Mouse (Mus musculus): ENCODE measurements around the gene Krt14. TPM values are rescaled to one million over a fixed set of nuclear protein-coding genes. Genes with fewer than 3 reads are reported as not detected.
A peak's percentile ranks its signal among the peaks of the same experiment; 100 is the strongest.

Krt14 gene
- total and polyA plus RNA-seq, 2 experiments, result not detected

GRCm38 (mm10) chr11:100178307-100178706 lies 29.0 kb downstream of the Krt14 start:
- Histone ChIP-seq H3K4me3 (ENCODE audit: insufficient read depth, low read depth, low read length) (no peak overlapping the region), H3K36me3 (ENCODE audit: control insufficient read depth, insufficient read depth, low read length) (no peaks in the 10 kb centered on the region), H3K79me2 (ENCODE audit: control insufficient read depth, insufficient read depth, low read length) (no peaks in the 10 kb centered on the region), H3K4me1 (ENCODE audit: control insufficient read depth, insufficient read depth, low read length) (no peaks in the 10 kb centered on the region), H3K27ac (replicated peaks; ENCODE audit: insufficient read depth, low read depth, low read length) (no peak overlapping the region), H3K9ac (ENCODE audit: low read depth, low read length) (no peak overlapping the region), H3K27me3 (ENCODE audit: control insufficient read depth, insufficient read depth, low read length) (no peaks in the 10 kb centered on the region)
- 77% methylated on average over 5 of the region's 5 CpGs for WGBS
- TF ChIP-seq POLR2A (IDR thresholded peaks at IDR 0.05; ENCODE audit: extremely low read depth, insufficient read depth, low read length), result no peak
- TF ChIP-seq CTCF (IDR thresholded peaks at IDR 0.05; ENCODE audit: low read depth, low read length), result no peak
- no peak for DNase-seq (ENCODE audit: extremely low read depth, low read depth, low spot score)

GRCm38 (mm10) chr11:100176791-100177190 lies 30.6 kb downstream of the Krt14 start:
- no peaks in the 10 kb centered on the region for H3K4me1 ChIP-seq (ENCODE audit: control insufficient read depth, insufficient read depth, low read length)
- 71% methylated on average over 9 of the region's 9 CpGs for WGBS
- H3K27ac ChIP-seq (replicated peaks; ENCODE audit: insufficient read depth, low read depth, low read length), result no peak overlapping the region
- H3K79me2 ChIP-seq (ENCODE audit: control insufficient read depth, insufficient read depth, low read length), result no peaks in the 10 kb centered on the region
- H3K9ac ChIP-seq (ENCODE audit: low read depth, low read length), result no peak overlapping the region
- no peaks in the 10 kb centered on the region for H3K27me3 ChIP-seq (ENCODE audit: control insufficient read depth, insufficient read depth, low read length)
- no peaks in the 10 kb centered on the region for H3K36me3 ChIP-seq (ENCODE audit: control insufficient read depth, insufficient read depth, low read length)
- DNase-seq (ENCODE audit: extremely low read depth, low read depth, low spot score), result no peak
- H3K4me3 ChIP-seq (ENCODE audit: insufficient read depth, low read depth, low read length), result no peak overlapping the region
- TF ChIP-seq POLR2A (IDR thresholded peaks at IDR 0.05; ENCODE audit: extremely low read depth, insufficient read depth, low read length), result no peak
- TF ChIP-seq CTCF (IDR thresholded peaks at IDR 0.05; ENCODE audit: low read depth, low read length), result no peak

DNA sequence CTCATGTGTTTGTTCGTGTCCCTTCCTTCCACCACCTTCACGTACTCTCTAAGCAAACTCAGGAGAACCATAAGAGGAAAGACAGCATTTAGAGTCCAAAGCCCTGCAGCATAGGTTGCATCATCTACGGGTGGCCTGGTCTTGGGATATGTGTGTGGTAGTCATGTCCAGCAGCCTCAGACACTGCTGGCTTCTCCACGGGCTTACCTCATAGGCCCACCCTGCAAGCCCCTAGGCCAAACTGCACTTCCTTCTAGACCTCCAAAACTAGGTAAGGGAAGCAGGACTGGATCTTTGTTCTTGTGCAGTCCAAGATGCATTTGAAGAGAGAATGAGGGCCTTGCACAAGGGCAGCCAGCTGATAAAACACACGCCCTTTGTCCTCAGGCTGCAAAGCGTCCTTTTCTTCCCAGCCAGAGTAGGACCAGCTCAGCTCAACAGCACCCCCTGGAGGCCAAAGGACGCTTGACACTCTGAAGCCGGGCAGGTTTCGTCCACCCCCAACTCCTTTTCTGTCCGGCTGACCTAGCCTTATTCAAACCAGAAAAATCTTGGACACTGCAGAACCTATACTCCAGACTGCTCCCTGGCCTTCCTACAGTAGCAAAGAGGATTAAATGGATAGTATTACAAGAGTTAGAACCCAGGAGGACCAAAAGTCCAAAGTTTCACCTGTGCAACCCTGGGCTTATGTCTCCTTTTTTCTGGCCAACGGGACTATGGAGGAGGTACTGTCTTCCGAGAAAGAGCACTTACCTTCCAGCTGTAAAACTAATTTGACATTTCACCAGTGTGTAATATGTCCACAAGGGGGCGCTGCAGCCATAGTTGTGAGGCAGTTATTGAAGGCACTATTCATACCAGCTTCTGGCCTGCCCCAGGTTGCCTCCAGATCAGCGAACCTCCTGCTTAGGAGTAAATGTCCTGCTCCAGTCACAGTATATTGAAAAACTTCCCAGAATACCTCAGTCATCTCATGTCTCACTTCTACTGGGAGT lies 38.3 kb downstream of the Krt14 start:
- TF ChIP-seq CTCF (IDR thresholded peaks at IDR 0.05; ENCODE audit: low read depth, low read length) (peak; percentile 95), POLR2A (IDR thresholded peaks at IDR 0.05; ENCODE audit: extremely low read depth, insufficient read depth, low read length) (no peak)
- WGBS, result 25% methylated on average over 14 of the region's 14 CpGs
- H3K36me3 ChIP-seq (ENCODE audit: control insufficient read depth, insufficient read depth, low read length), result no peaks in the 10 kb centered on the region
- H3K9ac ChIP-seq (ENCODE audit: low read depth, low read length), result no peak overlapping the region
- peak; percentile 42 for DNase-seq (ENCODE audit: extremely low read depth, low read depth, low spot score)
- H3K79me2 ChIP-seq (ENCODE audit: control insufficient read depth, insufficient read depth, low read length), result no peaks in the 10 kb centered on the region
- H3K27me3 ChIP-seq (ENCODE audit: control insufficient read depth, insufficient read depth, low read length), result no peaks in the 10 kb centered on the region
- no peak overlapping the region for H3K4me3 ChIP-seq (ENCODE audit: insufficient read depth, low read depth, low read length)
- H3K27ac ChIP-seq (replicated peaks; ENCODE audit: insufficient read depth, low read depth, low read length), result no peak overlapping the region
- no peaks in the 10 kb centered on the region for H3K4me1 ChIP-seq (ENCODE audit: control insufficient read depth, insufficient read depth, low read length)

- no peak overlapping the region for H3K9ac ChIP-seq (ENCODE audit: low read depth, low read length)
- TF ChIP-seq CTCF (IDR thresholded peaks at IDR 0.05; ENCODE audit: low read depth, low read length) (no peak), POLR2A (IDR thresholded peaks at IDR 0.05; ENCODE audit: extremely low read depth, insufficient read depth, low read length) (no peak)
- H3K27me3 ChIP-seq (ENCODE audit: control insufficient read depth, insufficient read depth, low read length), result no peaks in the 10 kb centered on the region
- no peaks in the 10 kb centered on the region for H3K4me1 ChIP-seq (ENCODE audit: control insufficient read depth, insufficient read depth, low read length)
- DNase-seq (ENCODE audit: extremely low read depth, low read depth, low spot score), result no peak
- no peaks in the 10 kb centered on the region for H3K79me2 ChIP-seq (ENCODE audit: control insufficient read depth, insufficient read depth, low read length)
- H3K27ac ChIP-seq (replicated peaks; ENCODE audit: insufficient read depth, low read depth, low read length), result no peak overlapping the region
- no peak overlapping the region for H3K4me3 ChIP-seq (ENCODE audit: insufficient read depth, low read depth, low read length)
- WGBS, result 81% methylated on average over 8 of the region's 8 CpGs
- H3K36me3 ChIP-seq (ENCODE audit: control insufficient read depth, insufficient read depth, low read length), result no peaks in the 10 kb centered on the region
These were observed 39.3 kb downstream of the Krt14 start for GRCm38 (mm10) chr11:100168071-100168470.

DNA sequence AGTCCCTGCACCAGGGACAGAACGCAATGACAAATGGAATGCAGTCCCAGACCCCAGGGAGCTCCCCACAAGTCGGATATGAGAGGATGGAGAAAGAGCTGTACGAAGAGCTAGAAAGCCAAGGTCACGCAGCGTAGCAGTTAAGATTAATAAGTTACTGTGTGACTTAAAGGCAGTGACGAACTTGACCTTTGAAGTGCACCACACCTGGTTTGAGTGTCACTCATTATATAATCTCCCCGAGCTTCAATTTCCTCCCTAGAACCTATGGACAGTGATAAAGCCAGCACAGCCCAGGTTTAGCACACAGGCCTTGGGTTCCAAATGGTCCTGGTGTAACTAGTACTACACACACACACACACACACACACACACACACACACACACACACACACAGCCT lies 43.0 kb downstream of the Krt14 start:
- no peaks in the 10 kb centered on the region for H3K4me1 ChIP-seq (ENCODE audit: control insufficient read depth, insufficient read depth, low read length)
- TF ChIP-seq POLR2A (IDR thresholded peaks at IDR 0.05; ENCODE audit: extremely low read depth, insufficient read depth, low read length), result no peak
- no peak for TF ChIP-seq CTCF (IDR thresholded peaks at IDR 0.05; ENCODE audit: low read depth, low read length)
- no peaks in the 10 kb centered on the region for H3K79me2 ChIP-seq (ENCODE audit: control insufficient read depth, insufficient read depth, low read length)
- H3K4me3 ChIP-seq (ENCODE audit: insufficient read depth, low read depth, low read length), result no peak overlapping the region
- 31% methylated on average over 7 of the region's 7 CpGs for WGBS
- no peak for DNase-seq (ENCODE audit: extremely low read depth, low read depth, low spot score)
- H3K27me3 ChIP-seq (ENCODE audit: control insufficient read depth, insufficient read depth, low read length), result no peaks in the 10 kb centered on the region
- H3K9ac ChIP-seq (ENCODE audit: low read depth, low read length), result no peak overlapping the region
- no peak overlapping the region for H3K27ac ChIP-seq (replicated peaks; ENCODE audit: insufficient read depth, low read depth, low read length)
- no peaks in the 10 kb centered on the region for H3K36me3 ChIP-seq (ENCODE audit: control insufficient read depth, insufficient read depth, low read length)

All from liver, adult 2 months (tissue).